Mouse (Mus musculus) thymus, adult 2 months (tissue): ENCODE measurements at regions not wholly inside any gene's neighbourhood (a gene's known extent, or its start where the extent isn't known, plus 50 kb on each side); places are given as distances from the start of the nearest gene placed in this dataset.

ENCODE experiments used
- CTCF ChIP-seq: fragments of 200-500 bp; IDR thresholded peaks from 2 replicates; pipeline ENCODE4 v1.5.1; 2012; ENCODE audit warnings: mild to moderate bottlenecking, control low read depth, low read length, moderate library complexity, borderline replicate concordance; ENCODE audit not compliant: control insufficient read depth, poor library complexity, insufficient read depth; ENCODE audit errors: extremely low read depth
- POLR2A ChIP-seq: fragments of 200-500 bp; IDR thresholded peaks from 2 replicates; pipeline ENCODE4 v1.6.1; 2012; ENCODE audit warnings: mild to moderate bottlenecking, low read length, control low read depth, moderate library complexity; ENCODE audit not compliant: control insufficient read depth, poor library complexity, insufficient read depth; ENCODE audit errors: extremely low read depth

GRCm38 (mm10) chr10:56935174-56935573 lies 551.0 kb upstream of the Hsf2 start:
- TF ChIP-seq CTCF (no peak), POLR2A (no peak)
